Mouse (Mus musculus) frontal cortex, adult 2 months (tissue): Measurements from ENCODE around the gene Kcnf1. TPM values are rescaled to one million over a fixed set of nuclear protein-coding genes. Genes with fewer than 3 reads are reported as not detected.

Experiments used
- DNase-seq, 2 experiments: peaks; one replicate each; pipeline ENCODE4 v3.0.0; 2022; ENCODE audit warnings: low spot score in 1 of 2; ENCODE audit errors: extremely low spot score in 1 of 2
- polyA plus RNA-seq: library from polyadenylated mRNA; depleted of rRNA; stranded (reverse); fragments of >200 nt; gene quantifications from 2 replicates; pipeline ENCODE4 v1.2.3, GENCODE M21; 2012; rRNA removed

Gene Kcnf1
- polyA plus RNA-seq = 91.9 and 94.0 TPM in 2 replicates

DNA sequence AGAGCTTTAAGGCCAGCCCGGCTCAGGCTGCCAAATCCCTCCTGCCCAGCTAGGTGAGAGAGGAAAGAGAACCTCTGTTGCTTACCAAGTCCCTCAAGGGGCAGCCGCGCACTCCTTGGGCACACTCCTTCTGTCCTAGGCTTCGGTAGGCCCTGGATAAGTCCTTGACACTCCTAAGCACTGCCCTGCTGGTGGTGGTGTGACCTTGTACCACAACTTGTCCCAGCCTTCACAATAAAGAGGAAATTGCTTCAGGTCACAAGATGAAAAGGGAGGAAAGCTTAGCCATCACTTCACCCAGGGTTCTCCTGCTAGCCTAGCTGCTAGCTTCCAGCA, at the start of gene Kcnf1:
TSS of gene Kcnf1 (minus strand) at position 132 of the 336 bp plus-strand sequence.
- no peak for DNase-seq

DNA sequence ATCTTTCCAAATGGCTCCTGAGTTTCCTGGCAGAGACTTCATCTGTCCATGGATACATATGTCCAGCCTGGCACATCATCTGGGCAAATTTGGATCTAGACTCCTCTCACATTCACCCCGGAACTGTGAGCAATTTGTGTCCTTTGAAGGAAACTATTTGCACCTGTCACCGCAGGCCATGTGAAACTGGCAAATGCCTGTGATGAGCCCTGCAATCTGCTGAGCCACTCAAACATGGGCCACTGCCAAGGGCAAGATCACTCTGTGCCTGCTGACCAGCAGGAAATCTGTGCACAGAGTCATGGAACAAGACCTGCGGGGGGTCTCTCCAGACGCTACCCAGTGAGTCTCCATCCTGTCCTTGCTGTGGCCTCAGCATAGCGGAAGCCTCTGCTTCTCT, 48.3 kb upstream of the Kcnf1 start:
- DNase-seq = no peak

DNA sequence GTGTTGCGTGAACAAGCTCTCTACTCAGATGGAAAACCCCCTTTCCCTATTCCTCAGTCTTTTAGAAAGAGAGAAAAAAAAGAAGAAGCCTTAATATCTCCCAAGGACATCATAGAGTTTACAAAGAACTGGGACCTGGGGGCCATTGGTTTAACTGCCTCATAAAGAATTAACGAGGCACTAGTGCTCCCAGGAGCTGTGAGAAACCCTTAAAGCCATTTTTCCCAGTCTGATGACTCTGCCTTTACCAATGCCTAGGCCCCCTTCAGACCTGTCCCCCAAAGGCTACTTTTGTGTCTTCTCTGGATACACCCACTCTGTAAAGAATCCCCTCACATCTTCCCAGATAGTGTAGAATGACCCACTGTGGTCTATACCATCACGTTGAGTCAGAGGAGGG, 46.4 kb upstream of the Kcnf1 start:
- no peak for DNase-seq

- no peak for DNase-seq
These were observed 45.3 kb upstream of the Kcnf1 start for GRCm38 (mm10) chr12:17221891-17222428.

DNA sequence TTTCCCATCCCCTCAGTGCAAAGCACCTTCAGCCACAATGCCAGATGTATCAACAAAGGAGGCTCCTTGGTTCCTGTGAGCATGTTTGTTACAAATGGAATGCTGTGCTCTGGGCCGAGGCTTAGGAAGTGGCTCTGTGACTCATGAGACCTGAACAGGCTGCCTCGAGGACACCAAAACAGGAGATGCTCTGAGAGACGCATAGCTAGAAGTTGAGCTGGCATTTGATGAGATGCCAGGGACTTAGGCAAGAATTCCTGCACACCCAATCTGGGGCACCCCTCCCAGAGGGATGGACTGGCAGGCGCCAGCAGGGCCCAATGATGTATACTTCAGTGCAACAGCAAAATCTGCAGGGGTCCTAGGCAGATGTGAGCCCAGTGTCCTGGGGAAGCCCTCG, 43.9 kb upstream of the Kcnf1 start:
- no peak for DNase-seq

DNA sequence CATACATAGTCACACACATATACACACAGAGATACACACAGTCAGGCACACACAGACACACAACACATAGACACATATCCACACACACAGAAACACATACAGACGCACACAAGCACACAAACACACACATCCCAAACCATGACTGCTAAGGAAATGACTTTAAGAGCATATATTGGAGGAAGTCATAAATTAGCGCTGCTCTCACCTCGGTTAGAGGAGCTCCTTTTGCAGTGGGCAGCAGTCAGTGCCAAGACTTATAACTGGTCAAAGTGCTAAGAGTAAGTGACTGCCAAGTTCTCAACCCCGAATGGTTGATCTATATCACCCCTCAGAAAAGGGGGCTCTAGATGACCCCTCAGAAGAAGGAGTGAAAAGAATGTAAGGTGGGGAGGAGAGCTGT, 42.4 kb upstream of the Kcnf1 start:
- DNase-seq = no peak

- no peak for DNase-seq
These were observed 41.7 kb upstream of the Kcnf1 start for GRCm38 (mm10) chr12:17218390-17218789.

DNA sequence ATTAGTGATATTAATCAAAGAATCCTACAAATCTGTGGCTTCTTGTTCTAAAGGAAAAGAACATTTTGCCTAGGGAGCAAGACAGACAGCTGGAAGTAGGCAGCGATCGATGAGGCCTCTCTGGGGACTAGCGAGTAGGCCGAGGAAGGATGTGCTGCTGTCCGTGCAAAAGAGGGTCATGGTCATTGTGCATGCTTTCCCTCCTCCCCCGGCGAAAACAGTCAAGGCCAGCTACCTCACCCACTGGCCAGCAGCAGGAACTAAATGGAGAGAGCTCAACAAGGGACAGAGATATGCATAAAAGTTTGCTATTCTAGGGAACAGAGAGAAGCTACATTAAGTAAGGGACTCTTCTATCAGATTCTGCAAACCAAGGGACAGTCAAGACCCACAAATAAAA, 39.1 kb upstream of the Kcnf1 start:
- no peak for DNase-seq

DNA sequence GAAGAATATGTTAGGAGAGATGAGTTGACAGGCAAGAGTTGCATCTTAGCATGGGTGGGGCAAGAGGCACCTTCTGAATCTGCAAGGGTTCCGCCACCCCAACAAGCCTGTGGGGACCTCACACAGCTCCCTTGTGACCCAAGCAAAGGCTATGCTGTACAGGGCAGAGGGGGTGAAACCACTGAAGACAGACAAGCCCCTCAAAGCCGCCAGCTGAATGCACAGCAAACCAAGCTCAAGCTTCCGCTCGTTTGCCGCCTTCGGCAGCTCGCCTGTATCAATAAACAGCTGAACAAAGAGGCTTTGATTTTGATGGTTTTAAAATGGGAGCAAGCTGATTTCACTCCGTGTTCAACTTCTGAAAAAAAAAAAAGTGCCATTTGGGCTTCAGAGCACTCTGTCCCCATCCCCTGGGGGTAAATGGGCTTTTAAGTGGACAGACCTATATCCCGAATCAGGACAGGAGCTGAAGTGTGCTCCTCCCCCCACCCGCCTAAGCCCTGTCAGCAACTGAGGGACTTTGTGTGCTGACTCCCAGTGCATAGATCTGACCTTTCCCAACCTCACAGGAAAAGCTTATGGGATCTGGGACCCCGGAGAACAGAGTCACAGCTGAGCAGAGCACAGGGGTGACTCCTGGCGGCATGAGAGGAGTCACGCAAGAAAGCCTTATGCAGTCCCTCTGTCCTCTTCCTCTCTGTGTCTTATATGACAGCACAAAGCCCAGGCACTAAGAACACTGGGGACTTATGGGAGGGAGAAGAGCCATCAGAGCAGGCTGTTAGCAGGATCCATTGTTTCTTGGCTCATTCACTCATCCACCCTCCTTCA, 26.0 kb upstream of the Kcnf1 start:
- no peak for DNase-seq

GRCm38 (mm10) chr12:17198621-17199020, 21.9 kb upstream of the Kcnf1 start:
- DNase-seq = no peak

DNA sequence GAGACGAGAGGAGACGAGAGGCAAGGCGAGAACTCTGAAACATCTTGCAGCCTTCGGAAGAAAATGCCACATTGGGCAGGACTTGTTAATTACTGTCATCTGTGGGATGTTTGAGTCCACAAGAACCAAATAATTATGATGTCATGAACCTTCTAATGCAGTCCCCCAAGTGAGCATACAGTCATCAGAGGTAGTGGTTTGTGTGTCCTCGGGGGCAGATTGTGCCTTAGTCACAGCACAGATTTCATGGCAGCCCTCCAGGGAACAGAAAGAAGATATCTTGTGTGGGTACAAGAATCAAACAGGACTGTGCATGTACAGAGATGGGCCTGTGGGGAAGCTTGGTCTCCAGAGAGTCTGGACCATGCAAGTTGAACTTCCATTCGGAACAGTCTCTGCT, 17.5 kb upstream of the Kcnf1 start:
- peak in 1 of 2 experiments; percentile 53 for DNase-seq

GRCm38 (mm10) chr12:17193311-17193710, 16.6 kb upstream of the Kcnf1 start:
- DNase-seq = no peak

DNA sequence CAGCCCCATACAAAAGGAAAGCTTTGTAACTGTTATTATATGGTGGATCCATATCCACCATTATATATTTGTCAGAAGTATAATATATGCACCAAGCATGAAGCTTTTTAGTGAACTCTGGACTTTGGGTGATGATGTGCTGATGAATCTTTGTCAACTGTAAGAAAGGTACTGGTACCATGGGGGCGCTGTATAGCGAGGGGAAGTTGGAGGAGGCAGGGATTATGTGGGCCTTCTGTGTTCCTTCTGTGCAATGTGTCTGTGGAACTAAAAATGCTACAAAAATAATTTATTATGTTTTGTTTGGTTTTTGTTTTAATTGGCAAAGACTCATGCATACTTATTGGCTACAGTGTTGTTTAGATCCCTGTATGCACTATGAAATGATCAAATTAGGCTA, 16.2 kb upstream of the Kcnf1 start:
- DNase-seq = no peak

- DNase-seq = peak; percentile 72 to 83
These were observed 7.7 kb upstream of the Kcnf1 start for GRCm38 (mm10) chr12:17184303-17184775.

DNA sequence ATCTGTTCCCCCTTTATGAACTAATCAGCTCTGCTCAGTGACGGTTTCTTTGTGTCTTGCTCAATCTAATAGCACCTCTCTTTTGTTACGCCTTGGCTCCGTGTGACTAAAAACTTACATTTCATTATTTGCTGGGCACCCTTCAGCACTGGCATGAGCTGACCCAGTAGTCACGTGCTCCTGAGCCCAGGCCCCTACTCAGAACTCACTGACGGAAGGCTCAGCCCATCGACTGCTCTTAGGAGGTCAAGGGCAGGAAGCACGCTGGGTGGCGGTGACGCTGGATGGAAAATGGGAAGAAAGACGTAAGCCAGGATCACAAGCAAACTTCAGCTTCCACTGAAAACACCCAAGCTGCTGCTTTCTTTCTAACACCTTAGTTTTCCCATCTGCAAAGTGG, 7.1 kb upstream of the Kcnf1 start:
- DNase-seq = no peak

- DNase-seq = peak in 1 of 2 experiments; percentile 84
These were observed 489 bp downstream of the Kcnf1 start for GRCm38 (mm10) chr12:17176041-17176756.

GRCm38 (mm10) chr12:17175531-17175951, 1.1 kb downstream of the Kcnf1 start:
- DNase-seq = peak in 1 of 2 experiments; percentile 48

DNA sequence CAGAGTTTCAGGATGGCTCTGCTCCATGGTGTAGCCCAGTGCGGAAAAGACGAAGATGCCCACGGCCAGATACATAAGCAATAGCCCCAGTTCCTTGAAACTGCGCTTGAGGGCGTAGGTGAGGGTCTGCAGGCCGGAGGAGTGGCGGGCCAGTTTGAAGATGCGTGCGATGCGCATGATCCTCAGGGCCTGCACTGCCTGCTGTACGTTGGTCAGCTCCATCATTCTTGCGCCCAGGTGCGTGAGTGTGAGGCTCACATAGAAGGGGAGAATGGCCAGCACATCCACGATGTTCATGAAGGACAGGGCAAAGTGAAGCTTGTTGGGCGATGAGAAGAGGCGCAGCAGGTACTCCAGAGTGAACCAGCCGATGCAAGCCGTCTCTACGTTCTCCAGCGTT, 1.6 kb downstream of the Kcnf1 start:
- no peak for DNase-seq

- DNase-seq = peak in 1 of 2 experiments; percentile 62
These were observed 2.4 kb downstream of the Kcnf1 start for GRCm38 (mm10) chr12:17174134-17174893.

DNA sequence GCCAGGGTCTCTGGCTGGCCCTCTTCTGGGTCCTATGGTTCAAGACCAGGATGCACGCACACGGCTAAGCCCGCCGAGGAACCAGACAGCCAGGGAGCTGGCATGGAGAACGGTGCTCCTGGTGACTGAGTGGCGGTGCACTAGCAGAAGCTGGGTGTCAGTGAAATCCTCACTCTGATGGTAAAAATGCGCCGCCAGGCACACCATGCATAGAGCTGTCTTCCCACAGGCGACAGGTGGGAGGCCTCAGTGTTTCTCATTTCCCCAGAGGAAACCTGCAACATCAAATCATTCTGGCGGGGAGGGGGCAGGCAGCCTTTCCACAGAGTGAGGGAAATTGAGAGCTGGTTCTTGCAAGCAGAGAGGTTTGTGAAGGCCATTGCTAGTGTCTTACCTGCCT, 6.3 kb downstream of the Kcnf1 start:
- peak; percentile 79 to 87 for DNase-seq

DNA sequence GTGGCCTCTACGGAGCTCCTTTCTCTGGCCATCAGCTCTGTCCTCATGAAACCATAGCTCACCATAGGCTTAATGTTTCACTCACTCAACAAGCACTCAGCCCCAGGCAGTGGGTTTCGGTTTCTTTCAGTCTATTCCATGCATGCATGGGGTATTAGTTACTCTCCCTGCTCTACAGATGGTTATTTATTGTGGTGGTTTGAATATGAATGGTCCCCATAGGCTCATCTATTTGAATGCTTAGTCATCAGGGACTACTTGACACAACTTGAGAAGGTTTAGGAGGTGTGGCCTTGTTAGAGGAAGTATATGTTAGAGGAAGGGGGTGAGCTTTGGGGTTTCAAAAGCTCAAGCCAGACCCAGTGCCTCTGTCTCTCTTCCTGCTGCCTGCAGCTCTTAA, 10.6 kb downstream of the Kcnf1 start:
- DNase-seq = no peak
